Mouse (Mus musculus): ENCODE results near the gene Vash2. TPM values are rescaled to one million over a fixed set of nuclear protein-coding genes. Genes with fewer than 3 reads are reported as not detected.

The Vash2 gene
- polyA plus RNA-seq, 1 experiment from 2014 or later, result 50.6 TPM

DNA sequence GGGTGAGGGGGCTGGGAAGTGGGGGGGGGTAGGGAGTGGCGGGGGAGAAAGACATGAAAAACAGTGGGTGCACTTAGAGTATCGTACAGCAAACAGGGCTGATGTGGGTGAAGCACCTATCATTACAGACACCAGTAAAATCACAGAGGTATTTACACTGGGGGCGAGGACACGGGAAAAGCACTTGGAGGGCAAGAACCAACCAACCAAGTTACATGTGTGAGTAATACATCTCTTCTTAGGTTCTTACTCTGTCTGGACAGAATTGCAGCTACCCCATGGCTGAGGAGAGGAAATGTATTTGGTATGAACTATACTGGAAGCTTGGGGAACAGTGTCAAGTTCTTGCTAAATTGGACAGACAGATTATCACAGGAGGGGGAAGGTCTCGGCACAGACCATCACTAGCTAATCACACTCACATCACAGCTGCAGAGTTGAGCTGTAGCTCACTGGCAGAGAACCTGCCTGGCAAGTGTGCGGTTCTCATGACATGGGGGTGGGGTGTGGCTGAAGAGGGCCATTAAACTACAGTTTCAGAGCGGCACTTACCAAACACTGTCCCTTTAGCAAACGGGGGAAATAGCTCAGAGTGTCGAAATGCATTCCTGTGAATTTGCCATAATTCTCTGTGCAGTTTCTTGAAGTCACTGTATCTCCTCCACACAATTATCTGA, 80.1 kb downstream of the Vash2 start:
- Histone ChIP-seq H3K27ac (ENCODE audit: low read length) (no peak overlapping the region; the same call in 1 of the 2 replicates), H3K9ac (ENCODE audit: low read length) (no peak overlapping the region), H3K27me3 (ENCODE audit: control insufficient read depth, insufficient read depth, low read length) (no peaks in the 10 kb centered on the region), H3K4me3 (ENCODE audit: low read length) (no peak overlapping the region), H3K4me2 (ENCODE audit: low read depth, low read length) (no peak overlapping the region), H3K4me1 (ENCODE audit: control insufficient read depth, insufficient read depth, low read length) (peaks cover 9% of the 10 kb centered on the region; the same call in 1 of the 2 replicates), H3K9me3 (replicated peaks; ENCODE audit: control insufficient read depth, low read length) (no peaks in the 10 kb centered on the region), H3K36me3 (ENCODE audit: control insufficient read depth, insufficient read depth) (peaks cover 20% of the 10 kb centered on the region)
- ATAC-seq (replicated peaks; ENCODE audit: extremely low read depth, insufficient read depth, low FRiP score), result no peak
- WGBS, result 62% methylated on average over 9 of the region's 9 CpGs

DNA sequence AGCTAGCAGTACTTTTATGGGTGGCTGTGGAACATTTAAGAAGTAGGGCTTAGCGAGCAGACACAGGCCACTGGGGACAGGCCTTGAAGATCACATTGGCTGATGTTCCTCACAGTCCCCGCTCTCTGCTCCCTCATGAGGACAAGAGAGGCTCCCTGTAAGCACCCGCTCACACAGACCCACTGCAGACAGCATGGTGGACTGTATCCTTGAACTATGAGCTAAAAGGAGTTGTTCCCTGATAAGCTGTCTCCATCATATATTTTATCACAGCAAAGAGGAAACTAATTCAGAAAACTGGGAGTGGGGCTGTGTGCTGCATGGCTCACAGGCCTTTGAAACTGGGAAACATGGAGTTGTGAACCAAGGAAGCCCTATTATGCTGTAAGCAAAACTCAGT, 80.9 kb downstream of the Vash2 start:
- H3K4me1 ChIP-seq (ENCODE audit: control insufficient read depth, insufficient read depth, low read length), result peaks cover 9% of the 10 kb centered on the region; the same call in 1 of the 2 replicates
- H3K36me3 ChIP-seq (ENCODE audit: control insufficient read depth, insufficient read depth), result peaks cover 13% of the 10 kb centered on the region
- no peak overlapping the region for H3K4me3 ChIP-seq (ENCODE audit: low read length)
- 87% methylated on average over 3 of the region's 3 CpGs for WGBS
- no peak overlapping the region for H3K9ac ChIP-seq (ENCODE audit: low read length)
- H3K9me3 ChIP-seq (replicated peaks; ENCODE audit: control insufficient read depth, low read length), result no peaks in the 10 kb centered on the region
- no peak overlapping the region for H3K27ac ChIP-seq (ENCODE audit: low read length)
- no peak overlapping the region for H3K4me2 ChIP-seq (ENCODE audit: low read depth, low read length)
- H3K27me3 ChIP-seq (ENCODE audit: control insufficient read depth, insufficient read depth, low read length), result no peaks in the 10 kb centered on the region
- ATAC-seq (replicated peaks; ENCODE audit: extremely low read depth, insufficient read depth, low FRiP score), result no peak

Other genes starting within 250 kb of the Vash2 start
- 10.3 TPM in 2 replicates for gene Rps6kc1, start 67.5 kb downstream of the Vash2 start, polyA plus RNA-seq (2015; fragmentation: Nextera tagmentation; extraction: Ambion mirVana)
- gene Angel2, start 54.2 kb downstream of the Vash2 start, polyA plus RNA-seq (2015; fragmentation: Nextera tagmentation; extraction: Ambion mirVana), result 29.5 and 30.1 TPM in 2 replicates
- 3.3 TPM in 2 replicates for gene Flvcr1, start 46.9 kb upstream of the Vash2 start, polyA plus RNA-seq (2015; fragmentation: Nextera tagmentation; extraction: Ambion mirVana)
- gene Spata45, start 57.3 kb upstream of the Vash2 start, polyA plus RNA-seq (2015; fragmentation: Nextera tagmentation; extraction: Ambion mirVana), result not detected in 2 replicates
- 17.9 and 20.3 TPM in 2 replicates for gene Tatdn3, start 83.6 kb upstream of the Vash2 start, polyA plus RNA-seq (2015; fragmentation: Nextera tagmentation; extraction: Ambion mirVana)
- gene Nsl1, start 83.7 kb upstream of the Vash2 start, polyA plus RNA-seq (2015; fragmentation: Nextera tagmentation; extraction: Ambion mirVana), result 12.0 and 15.4 TPM in 2 replicates
- gene Batf3, start 118.6 kb upstream of the Vash2 start, polyA plus RNA-seq (2015; fragmentation: Nextera tagmentation; extraction: Ambion mirVana), result 2.2 and 2.8 TPM in 2 replicates
- not detected in 2 replicates for gene Fam71a, start 185.5 kb upstream of the Vash2 start, polyA plus RNA-seq (2015; fragmentation: Nextera tagmentation; extraction: Ambion mirVana)
- 14.6 and 16.8 TPM in 2 replicates for gene Atf3, start 238.7 kb upstream of the Vash2 start, polyA plus RNA-seq (2015; fragmentation: Nextera tagmentation; extraction: Ambion mirVana)